Mouse (Mus musculus) fibroblast of lung, adult 2 months (primary cell): ENCODE results near the gene Gm42715.
"Not testable (repeated sequence)": the region's sequence is repeated elsewhere in the genome, so short reads cannot be mapped to it uniquely, and the experiment has no call there.

Experiments used
- DNase-seq: peaks from one replicate; pipeline ENCODE4 v3.0.0-alpha.2; 2011; ENCODE audit warnings: low read depth

Gene Gm42715

GRCm38 (mm10) chr7:127497382-127497781 is 22.0 kb upstream of the Gm42715 start:
- DNase-seq, result no peak

- DNase-seq, result no peak
Observed at GRCm38 (mm10) chr7:127498407-127498806, 21.0 kb upstream of the Gm42715 start.

GRCm38 (mm10) chr7:127508291-127508690 is 11.1 kb upstream of the Gm42715 start:
- DNase-seq, result no peak

- DNase-seq, result not testable (repeated sequence)
Observed at GRCm38 (mm10) chr7:127509830-127510229, 9.6 kb upstream of the Gm42715 start.

GRCm38 (mm10) chr7:127511241-127511640 is 8.1 kb upstream of the Gm42715 start:
- no peak for DNase-seq

- DNase-seq, result peak; percentile 92
Observed at GRCm38 (mm10) chr7:127511808-127512230, 7.6 kb upstream of the Gm42715 start, which contains the start of gene Srcap. Srcap (plus strand) TSS chr7:127511983.

GRCm38 (mm10) chr7:127512231-127513015 is 7.0 kb upstream of the Gm42715 start:
- peak; percentile 53 for DNase-seq

GRCm38 (mm10) chr7:127513016-127513390 is 6.4 kb upstream of the Gm42715 start:
- DNase-seq, result no peak

GRCm38 (mm10) chr7:127513781-127514180 is 5.6 kb upstream of the Gm42715 start:
- no peak for DNase-seq

- no peak for DNase-seq
Observed at GRCm38 (mm10) chr7:127515846-127516245, 3.5 kb upstream of the Gm42715 start.

- no peak for DNase-seq
Observed at GRCm38 (mm10) chr7:127516344-127516743, 3.0 kb upstream of the Gm42715 start.

- no peak for DNase-seq
Observed at GRCm38 (mm10) chr7:127541671-127542070, 22.3 kb downstream of the Gm42715 start.

- no peak for DNase-seq
Observed at GRCm38 (mm10) chr7:127549116-127549835, 29.9 kb downstream of the Gm42715 start.

GRCm38 (mm10) chr7:127551558-127551957 is 32.2 kb downstream of the Gm42715 start:
- DNase-seq, result no peak

GRCm38 (mm10) chr7:127560580-127560979 is 41.2 kb downstream of the Gm42715 start:
- DNase-seq, result no peak

GRCm38 (mm10) chr7:127561340-127561858 is 42.0 kb downstream of the Gm42715 start, which contains the start of gene Tmem265:
Tmem265 (plus strand) TSS chr7:127561390.
- DNase-seq, result no peak

GRCm38 (mm10) chr7:127564381-127565150 is 45.2 kb downstream of the Gm42715 start:
- peak; percentile 41 for DNase-seq

- DNase-seq, result peak; percentile 97
Observed at GRCm38 (mm10) chr7:127572895-127573471, 53.6 kb downstream of the Gm42715 start, which contains the start of gene Phkg2. Phkg2 (plus strand) TSS chr7:127573340.

GRCm38 (mm10) chr7:127573503-127574008 is 54.2 kb downstream of the Gm42715 start:
- DNase-seq, result no peak

- DNase-seq, result no peak
Observed at GRCm38 (mm10) chr7:127574115-127574514, 54.7 kb downstream of the Gm42715 start.

- DNase-seq, result no peak
Observed at GRCm38 (mm10) chr7:127583260-127583659, 63.9 kb downstream of the Gm42715 start.
